Mouse (Mus musculus) B cell, adult 2 months (primary cell): ENCODE data around the gene Gnl2.

ENCODE experiments used
- DNase-seq, 2 experiments: peaks; one replicate each; pipeline ENCODE4 v3.0.0; 2022

Gnl2 gene

GRCm38 (mm10) chr4:125015806-125016635 lies at the start of gene Gnl2:
Gnl2 (plus strand) TSS chr4:125016585.
- no peak for DNase-seq

DNA sequence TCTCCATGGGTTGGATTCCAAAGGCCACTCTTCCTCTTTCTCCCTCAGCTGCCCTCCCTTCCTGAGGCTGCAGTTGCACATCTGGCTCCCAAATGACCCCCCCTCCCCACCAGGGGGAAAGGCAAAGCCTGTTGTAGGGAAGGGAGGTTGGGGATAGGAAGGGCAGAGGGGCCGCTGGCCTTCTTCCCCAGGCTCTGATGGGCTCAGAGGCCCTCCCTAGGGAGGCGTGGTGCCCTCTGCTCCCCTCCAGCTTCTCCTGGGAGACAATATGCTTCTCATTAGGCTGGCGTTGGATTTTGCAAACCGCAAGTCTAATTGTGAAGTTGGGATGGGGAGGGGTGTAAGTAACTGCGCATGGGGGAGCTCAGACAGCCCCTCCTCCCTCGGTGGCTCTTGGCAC lies 47.7 kb upstream of the Gnl2 start:
- no peak for DNase-seq

- DNase-seq, result no peak
Measured at GRCm38 (mm10) chr4:124969219-124969848, 47.1 kb upstream of the Gnl2 start.

DNA sequence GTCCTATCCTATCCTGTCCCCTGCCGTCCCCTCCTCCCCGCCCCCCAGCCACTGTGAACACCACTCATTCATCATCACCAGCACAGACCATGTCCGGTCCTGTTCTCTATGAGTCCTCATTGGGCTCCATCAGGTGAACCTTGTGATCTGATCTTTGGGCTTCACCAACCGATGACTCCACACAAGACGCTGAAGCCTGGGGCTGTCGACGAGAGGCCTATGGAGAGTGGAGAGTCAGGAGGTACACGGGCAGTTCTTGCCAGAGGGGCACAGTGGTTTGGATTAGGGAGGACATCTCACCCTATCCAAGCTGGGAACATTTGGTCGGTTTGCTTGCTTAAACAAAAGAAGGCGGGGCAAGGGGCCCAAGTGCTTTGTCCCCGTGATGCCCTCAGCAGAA lies 46.2 kb upstream of the Gnl2 start:
- DNase-seq, result no peak

GRCm38 (mm10) chr4:124970677-124971076 lies 45.7 kb upstream of the Gnl2 start:
- no peak for DNase-seq

GRCm38 (mm10) chr4:124971094-124971493 lies 45.3 kb upstream of the Gnl2 start:
- DNase-seq, result no peak

DNA sequence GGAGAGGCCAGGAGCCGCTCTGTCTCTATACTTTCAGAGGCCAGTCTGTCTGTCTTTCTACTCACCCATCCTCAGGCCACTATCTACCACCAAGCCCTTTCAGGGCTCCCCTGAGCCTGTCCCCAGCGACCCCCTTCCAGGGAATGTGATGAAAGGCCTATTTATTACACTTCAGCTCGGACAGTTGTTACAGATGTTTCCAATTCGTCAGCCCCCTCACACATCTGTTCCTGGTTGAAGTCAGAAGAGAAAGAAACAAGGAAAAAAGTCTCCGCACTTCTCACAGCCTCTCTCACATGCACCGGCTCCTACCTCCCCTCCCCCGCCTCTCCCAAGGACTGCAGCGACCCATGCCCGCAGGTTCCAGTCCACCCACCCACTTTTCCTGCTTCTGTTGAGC lies 44.1 kb upstream of the Gnl2 start:
- no peak for DNase-seq

DNA sequence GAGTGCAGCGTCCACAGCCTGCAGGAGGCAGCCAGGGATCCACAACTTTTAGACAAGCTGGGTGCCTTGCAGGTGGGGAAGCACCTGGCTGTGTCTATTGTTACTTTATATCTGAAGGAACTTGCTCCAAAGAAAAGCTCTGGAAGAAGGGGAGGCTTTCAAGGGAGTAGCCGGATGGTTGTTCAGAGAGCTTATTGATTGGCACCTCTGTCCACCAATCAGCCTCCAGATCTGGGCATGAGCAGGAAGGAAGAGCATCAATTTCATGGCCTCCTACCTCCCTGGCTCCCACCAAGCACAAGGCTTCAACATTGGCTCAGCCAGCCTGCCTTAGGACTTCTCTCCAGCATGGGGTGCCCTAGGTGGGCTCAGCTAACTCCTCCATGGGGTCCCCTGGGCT lies 43.1 kb upstream of the Gnl2 start:
- DNase-seq, result no peak

GRCm38 (mm10) chr4:124978201-124978600 lies 38.2 kb upstream of the Gnl2 start:
- no peak for DNase-seq

DNA sequence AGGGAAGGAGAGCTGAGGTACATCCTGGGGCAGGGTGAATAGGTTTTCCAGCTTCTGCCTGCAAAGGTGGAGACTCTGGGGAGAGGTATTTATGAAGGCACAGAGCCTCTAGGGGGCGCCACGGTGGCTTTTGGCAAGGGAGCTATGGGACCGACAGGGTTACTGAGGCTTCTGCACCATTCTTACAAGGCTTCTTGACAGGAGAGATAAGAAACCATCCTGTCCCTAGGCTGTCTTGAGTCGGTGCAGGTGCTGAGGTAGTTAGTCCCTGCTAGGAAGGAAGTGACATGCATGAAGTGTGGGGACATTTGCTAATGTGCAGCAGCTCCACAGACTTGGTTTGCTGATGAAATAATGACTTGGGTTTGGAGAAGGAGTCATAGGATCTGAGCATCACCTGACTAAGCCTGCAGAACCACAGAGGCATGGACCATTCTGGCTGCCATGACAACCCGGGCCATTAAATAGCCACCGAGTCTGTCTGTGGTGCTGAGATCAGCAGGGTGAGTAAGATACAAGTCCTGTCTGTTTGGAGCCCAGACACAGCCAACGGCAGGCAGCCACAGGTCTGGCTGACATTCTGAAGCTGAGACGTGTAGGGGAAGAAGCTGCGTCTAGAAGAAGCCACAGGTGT lies 32.4 kb upstream of the Gnl2 start:
- peak; percentile 12 to 24 for DNase-seq

DNA sequence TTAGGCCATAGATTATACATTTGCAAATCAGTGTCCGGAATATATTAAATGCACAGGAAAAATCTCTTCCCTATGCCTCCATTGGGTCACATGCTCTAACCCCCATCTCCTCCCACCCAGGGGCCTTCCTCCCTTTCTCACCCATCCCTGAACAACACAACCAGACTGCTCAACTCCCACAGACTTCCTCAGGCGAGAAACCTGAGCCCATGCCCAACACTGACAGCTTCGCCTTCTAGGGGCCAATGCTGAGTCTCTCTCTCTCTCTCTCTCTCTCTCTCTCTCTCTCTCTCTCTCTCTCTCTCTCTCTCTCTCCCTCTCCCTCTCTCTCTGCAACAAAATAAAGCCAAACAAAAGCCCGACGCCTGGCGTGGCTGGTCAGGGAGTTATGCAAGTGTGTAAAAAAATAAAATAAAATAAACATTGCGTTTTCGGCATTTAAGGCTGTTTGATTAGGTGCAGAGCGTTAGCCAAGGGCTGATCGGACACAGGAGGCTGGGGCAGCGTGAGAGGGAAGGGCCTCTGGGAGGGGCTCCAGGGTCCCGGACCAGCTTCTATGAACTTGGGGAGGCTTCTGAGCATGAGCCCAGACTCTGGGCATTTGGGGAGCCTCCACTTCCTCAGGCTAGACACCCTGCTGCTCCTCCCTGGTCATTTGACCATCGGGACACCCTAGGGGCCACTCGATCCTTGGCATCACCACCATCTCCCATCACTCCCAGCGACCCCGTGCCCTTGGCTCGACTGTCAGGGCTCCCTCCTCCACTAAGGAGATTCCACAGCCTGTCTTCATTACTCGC lies 31.3 kb upstream of the Gnl2 start:
- DNase-seq, result no peak

DNA sequence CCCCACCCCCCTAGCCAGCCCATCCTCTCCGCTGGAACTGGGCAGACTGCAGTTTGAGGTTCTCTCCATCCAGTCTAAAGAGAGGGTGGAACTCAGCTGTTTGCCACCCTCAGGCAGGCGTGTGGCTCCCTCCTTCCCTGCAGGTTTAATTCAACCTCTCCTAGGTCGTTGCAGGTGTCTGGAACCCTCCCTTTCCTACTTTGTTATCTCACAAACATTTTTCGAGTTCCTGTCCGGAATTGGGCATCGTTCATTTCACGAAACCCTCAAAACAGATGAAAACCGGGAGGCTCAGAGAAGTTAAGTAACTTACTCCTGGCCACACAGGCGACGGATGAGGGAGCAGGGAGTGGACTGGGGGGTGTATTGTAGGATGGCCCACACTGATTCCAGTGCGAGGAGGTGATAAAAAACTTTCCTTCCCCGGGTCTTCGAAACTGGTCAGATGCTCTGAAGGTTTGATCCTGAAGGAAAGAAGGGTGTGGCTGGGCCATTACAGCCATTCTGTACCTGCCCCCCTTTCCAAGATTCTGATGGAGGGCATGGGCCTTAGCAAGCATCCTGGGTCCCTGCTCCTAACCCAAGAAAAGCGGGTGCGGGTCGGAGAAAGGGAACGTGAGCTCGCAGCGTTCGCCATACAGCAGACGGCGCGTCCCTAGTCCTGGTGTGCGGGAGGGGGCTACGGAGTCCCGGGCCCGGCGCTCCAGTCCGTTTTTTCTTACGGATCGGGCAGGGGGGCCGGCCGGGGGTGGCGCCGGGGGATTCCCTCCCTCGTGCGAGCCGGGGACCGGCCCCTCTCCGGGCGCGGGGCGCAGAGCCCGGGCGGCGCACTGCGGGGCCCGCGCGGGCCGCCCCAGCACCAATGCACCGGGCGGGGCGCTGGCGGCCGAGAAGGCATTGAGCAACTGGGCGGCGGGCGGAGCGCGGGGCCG lies 30.4 kb upstream of the Gnl2 start, which contains the start of gene Rspo1:
Rspo1 (plus strand) TSS at position 760 of the 932 bp plus-strand sequence.
- no peak for DNase-seq

DNA sequence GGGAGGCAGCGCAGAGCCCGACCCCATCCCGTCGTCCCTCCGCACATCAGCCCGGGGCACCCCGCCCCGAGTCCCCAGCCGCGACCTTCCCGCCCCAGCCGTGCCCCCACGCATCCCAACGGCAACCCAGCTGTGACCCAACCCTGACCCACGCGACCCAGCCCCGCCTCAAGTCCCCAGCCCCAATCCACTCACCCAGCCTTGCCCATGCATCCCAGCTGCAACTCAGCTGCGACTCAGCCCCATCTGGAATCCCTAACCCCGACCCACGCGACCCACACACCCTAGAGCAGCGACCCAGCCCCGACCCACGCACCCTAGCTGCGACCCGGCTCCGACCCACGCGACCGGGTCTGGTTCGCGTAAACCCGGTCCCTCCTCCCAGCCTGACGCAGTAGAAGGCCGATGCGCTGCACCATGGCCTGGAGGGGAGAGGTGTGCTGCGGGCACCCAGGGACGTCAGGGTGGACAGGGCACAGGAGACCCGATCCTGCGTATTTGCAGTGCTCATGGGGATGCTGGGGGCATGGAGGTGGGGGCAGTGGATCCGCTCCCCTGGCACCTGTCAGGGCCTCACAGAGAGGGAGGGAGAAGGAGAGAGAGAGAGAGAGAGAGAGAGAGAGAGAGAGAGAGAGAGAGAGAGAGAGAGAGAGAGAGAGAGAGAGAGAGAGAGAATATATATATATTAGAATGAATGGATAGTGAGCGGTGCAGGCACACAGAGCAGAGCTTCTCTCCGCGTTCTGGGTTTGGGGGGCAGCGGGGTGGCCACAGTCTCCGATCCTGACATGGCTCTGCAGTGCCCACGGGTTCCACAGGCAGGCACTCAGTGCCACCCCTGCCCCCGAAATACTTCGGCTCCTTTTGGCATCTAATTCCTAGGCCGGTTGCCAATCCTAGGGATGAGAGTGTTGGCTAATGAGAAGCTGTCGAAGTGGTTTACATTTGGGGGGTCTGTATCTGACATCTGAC lies 29.4 kb upstream of the Gnl2 start:
- DNase-seq, result no peak

- no peak for DNase-seq
Measured at GRCm38 (mm10) chr4:124987711-124988097, 28.7 kb upstream of the Gnl2 start.

DNA sequence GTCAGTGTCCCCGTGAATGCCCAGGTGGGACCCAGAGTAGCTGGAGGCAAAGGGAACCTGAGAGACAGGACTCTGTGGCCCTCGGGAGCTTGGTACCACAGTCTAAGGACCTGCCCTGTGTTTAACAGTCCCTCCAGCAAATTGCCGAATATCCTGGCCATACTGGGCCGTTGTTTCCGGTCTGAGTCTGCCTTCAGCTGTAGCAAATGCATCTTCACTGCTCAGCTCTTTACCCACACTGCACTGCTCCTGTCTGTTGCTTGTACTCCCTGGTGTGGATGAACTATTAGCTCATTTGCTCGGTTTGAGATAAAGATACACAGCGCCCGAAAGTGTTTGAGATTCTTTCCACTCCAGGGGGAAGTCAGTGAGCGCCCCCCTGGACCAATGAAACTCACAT lies 28.0 kb upstream of the Gnl2 start:
- DNase-seq, result no peak

DNA sequence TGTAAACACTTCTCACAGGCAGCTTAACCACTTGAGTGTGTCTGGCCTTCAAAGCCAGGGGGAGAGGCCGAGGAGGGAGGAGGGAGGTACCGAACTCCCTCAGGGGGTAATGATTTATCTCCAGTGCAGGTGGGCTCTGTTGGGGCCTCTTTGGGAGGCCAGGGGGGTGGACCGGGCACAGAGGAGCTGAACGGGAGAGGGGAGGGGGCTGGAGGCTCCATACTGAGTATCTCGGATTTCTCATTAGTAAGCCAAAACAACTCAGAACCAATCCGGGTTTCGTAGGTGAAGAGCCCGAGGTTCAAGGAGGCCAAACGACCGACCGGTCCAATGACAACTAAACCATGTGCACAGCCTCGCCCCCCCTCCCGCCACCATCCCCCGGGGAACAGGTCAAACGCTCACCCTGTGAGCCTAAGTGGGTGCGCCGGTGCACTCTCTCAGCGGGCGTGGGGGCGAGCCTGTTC lies 26.6 kb upstream of the Gnl2 start:
- no peak for DNase-seq

DNA sequence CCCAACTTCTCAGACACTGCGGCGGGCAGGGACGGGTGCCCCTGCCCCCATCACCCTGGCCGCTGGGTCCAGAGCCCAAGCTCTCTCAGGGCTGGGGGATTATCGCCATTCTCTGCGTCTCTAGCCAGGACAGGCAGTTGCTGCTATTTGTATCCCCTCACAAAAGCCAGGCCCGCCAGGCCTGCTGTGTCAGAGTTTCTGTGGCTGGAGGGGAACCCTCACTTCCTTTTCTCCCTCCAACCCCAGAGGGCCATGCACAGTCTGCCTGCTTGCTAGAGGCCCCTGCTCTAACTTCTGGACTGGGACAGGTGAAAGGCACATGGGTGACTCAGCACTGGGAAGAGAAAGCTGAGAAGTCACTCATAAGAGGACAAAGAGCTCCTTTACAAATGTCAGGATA lies 26.1 kb upstream of the Gnl2 start:
- DNase-seq, result no peak

GRCm38 (mm10) chr4:124997479-124998147 lies 18.8 kb upstream of the Gnl2 start:
- no peak for DNase-seq

DNA sequence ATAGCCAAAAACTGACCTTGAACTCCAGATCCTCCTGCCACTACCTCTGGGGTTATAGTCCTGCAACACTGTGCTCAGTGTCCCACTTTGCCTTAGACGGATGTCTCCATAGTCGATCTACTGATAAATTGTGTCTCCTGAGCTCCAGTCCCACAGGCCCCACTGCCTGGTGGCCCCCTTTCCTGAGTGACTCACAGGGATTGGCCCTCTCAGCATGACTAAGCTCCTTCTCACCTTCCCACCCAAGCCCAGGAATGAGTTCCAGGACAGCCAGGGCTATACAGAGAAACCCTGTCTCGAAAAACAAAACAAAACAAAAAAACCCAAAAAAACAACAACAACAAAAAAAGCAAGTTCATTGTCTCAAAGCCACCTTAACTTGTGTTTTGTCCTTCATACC lies 16.8 kb upstream of the Gnl2 start:
- DNase-seq, result no peak

- DNase-seq, result no peak
Measured at GRCm38 (mm10) chr4:125002978-125003377, 13.4 kb upstream of the Gnl2 start.
